Mouse (Mus musculus): ENCODE measurements at regions not wholly inside any gene's neighbourhood (a gene's known extent, or its start where the extent isn't known, plus 50 kb on each side); places are given as distances from the start of the nearest gene placed in this dataset.

GRCm38 (mm10) chr3:66405645-66406044, 109.0 kb upstream of the Veph1 start:
- TF ChIP-seq CTCF (IDR thresholded peaks at IDR 0.05; ENCODE audit: low read depth, low read length) (no peak), POLR2A (IDR thresholded peaks at IDR 0.05; ENCODE audit: extremely low read depth, insufficient read depth, low read length) (no peak)
